Mouse (Mus musculus): Measurements from ENCODE around the gene Olfr312. TPM values are rescaled to one million over a fixed set of nuclear protein-coding genes. Genes with fewer than 3 reads are reported as not detected.

Gene Olfr312
- total and polyA plus RNA-seq, 3 experiments: not detected

GRCm38 (mm10) chr11:58789532-58789931 lies 39.5 kb upstream of the Olfr312 start:
- TF ChIP-seq MAZ (IDR thresholded peaks at IDR 0.05; ENCODE audit: low read depth, low read length) (no peak), TCF12 (IDR thresholded peaks at IDR 0.05; ENCODE audit: low read depth, low read length) (no peak), POLR2AphosphoS2 (IDR thresholded peaks at IDR 0.05; ENCODE audit: low read length) (no peak), KAT2A (conservative IDR thresholded peaks at IDR 0.05; ENCODE audit: low read depth, low read length) (no peak), USF1 (IDR thresholded peaks at IDR 0.05; ENCODE audit: low read depth, low read length) (no peak), CHD2 (IDR thresholded peaks at IDR 0.05; ENCODE audit: low read length) (no peak), MAFK (IDR thresholded peaks at IDR 0.05; ENCODE audit: borderline replicate concordance, low read depth, low read length) (no peak), ETS1 (IDR thresholded peaks at IDR 0.05; ENCODE audit: low read depth, low read length) (no peak), TAL1 (IDR thresholded peaks at IDR 0.05; ENCODE audit: low read length) (no peak), UBTF (IDR thresholded peaks at IDR 0.05; ENCODE audit: borderline replicate concordance, insufficient read depth, low read depth, low read length) (no peak), MEF2A (IDR thresholded peaks at IDR 0.05; ENCODE audit: extremely low read depth, insufficient replicate concordance, low read depth, low read length, poor library complexity, severe bottlenecking) (no peak), NRF1 (IDR thresholded peaks at IDR 0.05; ENCODE audit: insufficient read depth, low read depth, low read length, poor library complexity, severe bottlenecking) (no peak), MXI1 (IDR thresholded peaks at IDR 0.05; ENCODE audit: low read depth, low read length) (no peak), POLR2AphosphoS5 (IDR thresholded peaks at IDR 0.05; ENCODE audit: borderline replicate concordance, low read depth, low read length) (no peak), GATA1 (IDR thresholded peaks at IDR 0.05; ENCODE audit: low read depth, low read length) (no peak), USF2 (IDR thresholded peaks at IDR 0.05; ENCODE audit: borderline replicate concordance in 1 of 2, insufficient read depth in 1 of 2, low read depth in 1 of 2, low read length in 2 of 2) (no peak)
- H3K9me3 ChIP-seq (replicated peaks; ENCODE audit: insufficient read depth, low read length): no peaks in the 10 kb centered on the region
- no peak overlapping the region for H3K9ac ChIP-seq (ENCODE audit: control insufficient read depth, low read depth, low read length, poor library complexity, severe bottlenecking)
- no peaks in the 10 kb centered on the region for H3K79me2 ChIP-seq (ENCODE audit: control insufficient read depth, insufficient read depth, low read length, poor library complexity)
- H3K4me1 ChIP-seq (ENCODE audit: control insufficient read depth in 1 of 2, insufficient read depth in 2 of 2, low read length in 2 of 2): peaks cover 0 to 7% of the 10 kb centered on the region in 2 experiments; a peak in 2 of 4 replicates
- no peak overlapping the region for H3K4me3 ChIP-seq (ENCODE audit: control insufficient read depth in 1 of 2, insufficient read depth in 1 of 2, low read depth in 2 of 2, low read length in 2 of 2)
- DNase-seq (ENCODE audit: low read depth, low spot score): peak; percentile 56
- peaks cover 4 to 5% of the 10 kb centered on the region in 2 experiments; a peak in 2 of 4 replicates for H3K27me3 ChIP-seq (ENCODE audit: control insufficient read depth in 1 of 2, insufficient read depth in 2 of 2, low read length in 2 of 2)
- H3K36me3 ChIP-seq (ENCODE audit: control insufficient read depth in 1 of 2, insufficient read depth in 2 of 2, low read length in 2 of 2): peaks cover 0 to 5% of the 10 kb centered on the region in 2 experiments; a peak in 2 of 4 replicates
- H3K27ac ChIP-seq (ENCODE audit: control insufficient read depth, low read depth, low read length): no peak overlapping the region

- Histone ChIP-seq H3K27me3 (ENCODE audit: control insufficient read depth in 1 of 2, insufficient read depth in 2 of 2, low read length in 2 of 2) (peaks cover 2 to 5% of the 10 kb centered on the region in 2 experiments; a peak in 2 of 4 replicates), H3K4me3 (ENCODE audit: control insufficient read depth in 1 of 2, insufficient read depth in 1 of 2, low read depth in 2 of 2, low read length in 2 of 2) (no peak overlapping the region), H3K79me2 (ENCODE audit: control insufficient read depth, insufficient read depth, low read length, poor library complexity) (no peaks in the 10 kb centered on the region), H3K36me3 (ENCODE audit: control insufficient read depth in 1 of 2, insufficient read depth in 2 of 2, low read length in 2 of 2) (peaks cover 0 to 5% of the 10 kb centered on the region in 2 experiments; a peak in 2 of 4 replicates), H3K4me1 (ENCODE audit: control insufficient read depth in 1 of 2, insufficient read depth in 2 of 2, low read length in 2 of 2) (peaks cover 0 to 7% of the 10 kb centered on the region in 2 experiments; a peak in 2 of 4 replicates), H3K27ac (ENCODE audit: control insufficient read depth, low read depth, low read length) (no peak overlapping the region), H3K9me3 (replicated peaks; ENCODE audit: insufficient read depth, low read length) (no peaks in the 10 kb centered on the region), H3K9ac (ENCODE audit: control insufficient read depth, low read depth, low read length, poor library complexity, severe bottlenecking) (no peak overlapping the region)
- DNase-seq (ENCODE audit: low read depth, low spot score): peak; percentile 31
- TF ChIP-seq ZC3H11A (IDR thresholded peaks at IDR 0.05; ENCODE audit: low read depth, low read length) (no peak), TCF12 (IDR thresholded peaks at IDR 0.05; ENCODE audit: low read depth, low read length) (no peak), UBTF (IDR thresholded peaks at IDR 0.05; ENCODE audit: borderline replicate concordance, insufficient read depth, low read depth, low read length) (no peak), RCOR1 (IDR thresholded peaks at IDR 0.05; ENCODE audit: low read depth, low read length) (no peak), ZKSCAN1 (IDR thresholded peaks at IDR 0.05; ENCODE audit: low read depth, low read length) (no peak), USF1 (IDR thresholded peaks at IDR 0.05; ENCODE audit: low read depth, low read length) (no peak)
Measured at GRCm38 (mm10) chr11:58790053-58790452, 39.0 kb upstream of the Olfr312 start.
